Mouse (Mus musculus) forebrain, embryonic 12.5 days (tissue): ENCODE measurements at regions not wholly inside any gene's neighbourhood (a gene's known extent, or its start where the extent isn't known, plus 50 kb on each side); places are given as distances from the start of the nearest gene placed in this dataset.

ENCODE experiments used
- ATAC-seq: fragments of 200-750 bp; cut with Nextera tagmentation; 2 replicates; pipeline ENCODE4 v1.8.0; 2017; ENCODE audit warnings: moderate TSS enrichment; ENCODE audit not compliant: low FRiP score
- H3K27ac ChIP-seq: fragments of 300-500 bp; sonication (generic); 2 replicates; pipeline ENCODE4 v1.5.1; 2016; ENCODE audit warnings: mild to moderate bottlenecking
- H3K27me3 ChIP-seq: fragments of 300-500 bp; sonication (generic); 2 replicates; pipeline ENCODE4 v1.6.1; 2016; ENCODE audit warnings: mild to moderate bottlenecking
- H3K36me3 ChIP-seq: fragments of 300-500 bp; sonication (generic); replicated peaks from 2 replicates; pipeline ENCODE4 v1.6.1; 2016; ENCODE audit warnings: mild to moderate bottlenecking
- H3K4me1 ChIP-seq: fragments of 300-500 bp; sonication (generic); 2 replicates; pipeline ENCODE4 v1.6.1; 2016
- H3K4me2 ChIP-seq: fragments of 300-500 bp; sonication (generic); 2 replicates; pipeline ENCODE4 v1.6.1; 2016; ENCODE audit warnings: mild to moderate bottlenecking, moderate library complexity
- H3K4me3 ChIP-seq: fragments of 300-500 bp; sonication (generic); replicated peaks from 2 replicates; pipeline ENCODE4 v1.5.1; 2016; ENCODE audit warnings: mild to moderate bottlenecking
- H3K9ac ChIP-seq: fragments of 300-500 bp; sonication (generic); 2 replicates; pipeline ENCODE4 v1.6.1; 2016; ENCODE audit warnings: mild to moderate bottlenecking
- H3K9me3 ChIP-seq: fragments of 300-500 bp; sonication (generic); 2 replicates; pipeline ENCODE4 v1.6.1; 2016
- WGBS: fragments of 180-500 bp; shearing (Covaris S2); methylation state at CpG from one replicate; pipeline ENCODE4 v1.1.7; 2016; 5-methylcytosine and 5-hydroxymethylcytosine counted together

GRCm38 (mm10) chr15:67294797-67295196 lies 794.1 kb upstream of the Lrrc6 start:
- H3K9ac ChIP-seq = no peak overlapping the region
- no peaks in the 10 kb centered on the region for H3K9me3 ChIP-seq
- no peak overlapping the region for H3K4me2 ChIP-seq
- ATAC-seq = no peak
- 88% methylated on average over 1 of the region's 1 CpGs for WGBS
- H3K36me3 ChIP-seq = no peaks in the 10 kb centered on the region
- H3K27ac ChIP-seq = no peak overlapping the region
- H3K27me3 ChIP-seq = no peaks in the 10 kb centered on the region
- no peak overlapping the region for H3K4me3 ChIP-seq
- no peaks in the 10 kb centered on the region for H3K4me1 ChIP-seq

GRCm38 (mm10) chr15:67289749-67290148 lies 789.0 kb upstream of the Lrrc6 start:
- H3K9me3 ChIP-seq = no peaks in the 10 kb centered on the region
- no peak overlapping the region for H3K9ac ChIP-seq
- no peak overlapping the region for H3K27ac ChIP-seq
- no peaks in the 10 kb centered on the region for H3K36me3 ChIP-seq
- 84% methylated on average over 4 of the region's 4 CpGs for WGBS
- H3K4me2 ChIP-seq = no peak overlapping the region
- no peak for ATAC-seq
- H3K4me3 ChIP-seq = no peak overlapping the region
- H3K4me1 ChIP-seq = 0 out of 2 replicates have a peak, but pooled peaks cover 6% of the 10 kb centered on the region
- H3K27me3 ChIP-seq = no peaks in the 10 kb centered on the region

GRCm38 (mm10) chr15:67284941-67285340 lies 784.2 kb upstream of the Lrrc6 start:
- H3K4me1 ChIP-seq = 0 out of 2 replicates have a peak, but pooled peaks cover 6% of the 10 kb centered on the region
- no peak overlapping the region for H3K4me2 ChIP-seq
- H3K9ac ChIP-seq = no peak overlapping the region
- no peak overlapping the region for H3K27ac ChIP-seq
- no peaks in the 10 kb centered on the region for H3K27me3 ChIP-seq
- H3K36me3 ChIP-seq = no peaks in the 10 kb centered on the region
- 49% methylated on average over 4 of the region's 4 CpGs for WGBS
- H3K4me3 ChIP-seq = no peak overlapping the region
- ATAC-seq = no peak
- H3K9me3 ChIP-seq = no peaks in the 10 kb centered on the region

- WGBS = 89% methylated on average over 3 of the region's 3 CpGs
- Histone ChIP-seq H3K4me1 (0 out of 2 replicates have a peak, but pooled peaks cover 6% of the 10 kb centered on the region), H3K27ac (no peak overlapping the region), H3K9me3 (no peaks in the 10 kb centered on the region), H3K4me2 (no peak overlapping the region), H3K27me3 (no peaks in the 10 kb centered on the region), H3K4me3 (no peak overlapping the region), H3K36me3 (no peaks in the 10 kb centered on the region), H3K9ac (no peak overlapping the region)
- ATAC-seq = no peak
These were observed 782.7 kb upstream of the Lrrc6 start for GRCm38 (mm10) chr15:67283275-67283972.

- WGBS = 92% methylated on average over 1 of the region's 1 CpGs
- Histone ChIP-seq H3K4me3 (no peak overlapping the region), H3K4me1 (no peaks in the 10 kb centered on the region), H3K4me2 (no peak overlapping the region), H3K27me3 (no peaks in the 10 kb centered on the region), H3K36me3 (no peaks in the 10 kb centered on the region), H3K27ac (no peak overlapping the region), H3K9me3 (no peaks in the 10 kb centered on the region), H3K9ac (no peak overlapping the region)
- no peak for ATAC-seq
These were observed 778.2 kb upstream of the Lrrc6 start for GRCm38 (mm10) chr15:67278869-67279268.

GRCm38 (mm10) chr15:67275058-67275457 lies 774.3 kb upstream of the Lrrc6 start:
- H3K9me3 ChIP-seq = no peaks in the 10 kb centered on the region
- no peak overlapping the region for H3K9ac ChIP-seq
- H3K36me3 ChIP-seq = no peaks in the 10 kb centered on the region
- no peak overlapping the region for H3K4me3 ChIP-seq
- H3K4me1 ChIP-seq = no peaks in the 10 kb centered on the region
- no peak for ATAC-seq
- H3K27me3 ChIP-seq = no peaks in the 10 kb centered on the region
- no peak overlapping the region for H3K27ac ChIP-seq
- no peak overlapping the region for H3K4me2 ChIP-seq

- H3K27ac ChIP-seq = no peak overlapping the region
- H3K9me3 ChIP-seq = no peaks in the 10 kb centered on the region
- H3K4me3 ChIP-seq = no peak overlapping the region
- no peak overlapping the region for H3K4me2 ChIP-seq
- H3K4me1 ChIP-seq = no peaks in the 10 kb centered on the region
- H3K27me3 ChIP-seq = no peaks in the 10 kb centered on the region
- H3K36me3 ChIP-seq = no peaks in the 10 kb centered on the region
- no peak overlapping the region for H3K9ac ChIP-seq
- ATAC-seq = no peak
- 88% methylated on average over 2 of the region's 2 CpGs for WGBS
These were observed 771.7 kb upstream of the Lrrc6 start for GRCm38 (mm10) chr15:67272397-67272796.

- Histone ChIP-seq H3K9ac (no peak overlapping the region), H3K4me2 (no peak overlapping the region), H3K27ac (no peak overlapping the region), H3K9me3 (no peaks in the 10 kb centered on the region), H3K4me3 (no peak overlapping the region), H3K4me1 (no peaks in the 10 kb centered on the region), H3K27me3 (no peaks in the 10 kb centered on the region), H3K36me3 (no peaks in the 10 kb centered on the region)
- no peak for ATAC-seq
- WGBS = 79% methylated on average over 6 of the region's 6 CpGs
These were observed 763.0 kb upstream of the Lrrc6 start for GRCm38 (mm10) chr15:67263723-67264122.

- Histone ChIP-seq H3K4me1 (no peaks in the 10 kb centered on the region), H3K27me3 (no peaks in the 10 kb centered on the region), H3K9me3 (no peaks in the 10 kb centered on the region), H3K4me3 (no peak overlapping the region), H3K9ac (no peak overlapping the region), H3K27ac (no peak overlapping the region), H3K4me2 (no peak overlapping the region), H3K36me3 (no peaks in the 10 kb centered on the region)
- ATAC-seq = no peak
- 76% methylated on average over 2 of the region's 2 CpGs for WGBS
These were observed 762.6 kb upstream of the Lrrc6 start for GRCm38 (mm10) chr15:67263313-67263712.

- H3K4me3 ChIP-seq = no peak overlapping the region
- no peaks in the 10 kb centered on the region for H3K9me3 ChIP-seq
- no peaks in the 10 kb centered on the region for H3K4me1 ChIP-seq
- no peak for ATAC-seq
- H3K27ac ChIP-seq = no peak overlapping the region
- WGBS = 93% methylated on average over 2 of the region's 2 CpGs
- no peaks in the 10 kb centered on the region for H3K27me3 ChIP-seq
- H3K4me2 ChIP-seq = no peak overlapping the region
- H3K9ac ChIP-seq = no peak overlapping the region
- no peaks in the 10 kb centered on the region for H3K36me3 ChIP-seq
These were observed 761.6 kb upstream of the Lrrc6 start for GRCm38 (mm10) chr15:67262269-67262668.

GRCm38 (mm10) chr15:67260666-67261065 lies 760.0 kb upstream of the Lrrc6 start:
- 86% methylated on average over 3 of the region's 3 CpGs for WGBS
- no peak overlapping the region for H3K9ac ChIP-seq

GRCm38 (mm10) chr15:67249147-67249546 lies 748.4 kb upstream of the Lrrc6 start:
- Histone ChIP-seq H3K36me3 (no peaks in the 10 kb centered on the region), H3K9me3 (no peaks in the 10 kb centered on the region), H3K4me2 (no peak overlapping the region), H3K4me3 (no peak overlapping the region), H3K27me3 (peaks cover 55% of the 10 kb centered on the region), H3K27ac (no peak overlapping the region), H3K9ac (no peak overlapping the region), H3K4me1 (peaks cover 21% of the 10 kb centered on the region)
- ATAC-seq = no peak
- WGBS = 25% methylated on average over 4 of the region's 4 CpGs

More at GRCm38 (mm10) chr15:67260666-67261065, 760.0 kb upstream of the Lrrc6 start:
- Histone ChIP-seq H3K4me1 (no peaks in the 10 kb centered on the region), H3K4me3 (no peak overlapping the region), H3K4me2 (no peak overlapping the region), H3K9me3 (no peaks in the 10 kb centered on the region), H3K27me3 (0 out of 2 replicates have a peak, but pooled peaks cover 3% of the 10 kb centered on the region), H3K27ac (no peak overlapping the region), H3K36me3 (no peaks in the 10 kb centered on the region)
- no peak for ATAC-seq

GRCm38 (mm10) chr15:67248471-67248870 lies 747.8 kb upstream of the Lrrc6 start:
- Histone ChIP-seq H3K4me2 (no peak overlapping the region), H3K4me1 (peaks cover 21% of the 10 kb centered on the region), H3K9ac (no peak overlapping the region), H3K4me3 (no peak overlapping the region), H3K27ac (no peak overlapping the region), H3K36me3 (no peaks in the 10 kb centered on the region), H3K27me3 (peaks cover 57% of the 10 kb centered on the region), H3K9me3 (no peaks in the 10 kb centered on the region)
- no peak for ATAC-seq
